ENCODE assay signal across 30 mouse cellular contexts in genomic region chr3:132227622-132228021, GRCm38 (mm10).
A peak's percentile ranks its signal among the peaks of the same experiment; 100 is the strongest.
DNase-seq lines count a peak whose midpoint lies in the region; ATAC-seq and TF ChIP-seq lines count a peak whose summit lies in the region.
"Had no signal": no experiment of that assay in that cellular context is flagged by ENCODE, and none has a peak within 500 bp of the region (broad histone marks: within the 10 kb centered on the region; RNA-seq: fewer than 3 reads in every experiment).

No protein-coding gene starts in this region.

- in situ Hi-C loops in CH12.LX (cut with MboI; ENCODE audit: low pct_ligation_motif_present, low pct_unique_long_range_greater_than_20kb, low sequenced_read_pairs): no loop called here

- no peaks in the 10 kb centered on the region for H3K9me3 ChIP-seq in lung, postnatal 0 days (ENCODE audit: low read length)
- no peaks in the 10 kb centered on the region for H3K9me3 ChIP-seq in CH12.LX (replicated peaks; ENCODE audit: low read length)
- H3K9me3 ChIP-seq: embryonic facial prominence, embryonic 13.5 days; forebrain, embryonic 12.5 days; hindbrain, embryonic 12.5 days; intestine, embryonic 15.5 days; limb, embryonic 12.5 days; megakaryocyte, embryonic 14.5 days; midbrain, embryonic 12.5 days; neural tube, embryonic 15.5 days had no signal

- ATAC-seq in lung, postnatal 0 days: peak; percentile 74
- ATAC-seq in megakaryocyte progenitor cell, adult 5-6 weeks (replicated peaks; ENCODE audit: poor library complexity): peak; percentile 70
- ATAC-seq: forebrain, postnatal 0 days; hindbrain, postnatal 0 days; intestine, embryonic 15.5 days; liver, postnatal 0 days had no signal

- TF ChIP-seq POLR2A in CH12.LX (IDR thresholded peaks at IDR 0.05; ENCODE audit: low read depth, low read length): no peak

- peak; percentile 59 for TF ChIP-seq EP300 in lung, postnatal 0 days (IDR thresholded peaks at IDR 0.05)
- TF ChIP-seq EP300 in CH12.LX (IDR thresholded peaks at IDR 0.05; ENCODE audit: low read length): no peak; the same call in 1 of the 2 replicates

- H3K27me3 ChIP-seq in lung, postnatal 0 days (replicated peaks; ENCODE audit: insufficient read depth, low read length): no peaks in the 10 kb centered on the region
- no peaks in the 10 kb centered on the region for H3K27me3 ChIP-seq in CH12.LX (replicated peaks)
- H3K27me3 ChIP-seq: embryonic facial prominence, embryonic 13.5 days; forebrain, embryonic 12.5 days; hindbrain, embryonic 12.5 days; intestine, embryonic 15.5 days; limb, embryonic 12.5 days; megakaryocyte, embryonic 14.5 days; midbrain, embryonic 12.5 days; neural tube, embryonic 15.5 days had no signal

- no peak for TF ChIP-seq CTCF in lung, postnatal 0 days (IDR thresholded peaks at IDR 0.05)
- TF ChIP-seq CTCF in CH12.LX (conservative IDR thresholded peaks at IDR 0.05 in 1 of 2, IDR thresholded peaks at IDR 0.05 in 1 of 2; ENCODE audit: low read depth in 2 of 2, low read length in 2 of 2): no peak

- no peaks in the 10 kb centered on the region for H3K4me1 ChIP-seq in lung, postnatal 0 days (ENCODE audit: insufficient read depth, low read depth, low read length)
- H3K4me1 ChIP-seq in CH12.LX (ENCODE audit: control insufficient read depth in 1 of 2, insufficient read depth in 2 of 2): peaks cover 0 to 5% of the 10 kb centered on the region in 2 experiments; a peak in 2 of 4 replicates
- H3K4me1 ChIP-seq: embryonic facial prominence, embryonic 13.5 days; forebrain, embryonic 12.5 days; hindbrain, embryonic 12.5 days; intestine, embryonic 15.5 days; limb, embryonic 12.5 days; midbrain, embryonic 12.5 days; neural tube, embryonic 15.5 days had no signal

- H3K9ac ChIP-seq in lung, postnatal 0 days (replicated peaks; ENCODE audit: low read depth): no peak overlapping the region
- H3K9ac ChIP-seq in CH12.LX (ENCODE audit: insufficient read depth, low read depth): no peak overlapping the region
- H3K9ac ChIP-seq: embryonic facial prominence, embryonic 13.5 days; forebrain, embryonic 12.5 days; forebrain, postnatal 0 days; hindbrain, embryonic 12.5 days; intestine, embryonic 15.5 days; limb, embryonic 12.5 days; liver, postnatal 0 days; midbrain, embryonic 12.5 days; neural tube, embryonic 15.5 days had no signal

- no peak for TF ChIP-seq RAD21 in CH12.LX (IDR thresholded peaks at IDR 0.05; ENCODE audit: low read depth, low read length)

- peak; percentile 36 for DNase-seq in lung, postnatal 0 days (ENCODE audit: low spot score)
- no peak for DNase-seq in lung, postnatal 25 days (ENCODE audit: low spot score)
- peak; percentile 59 for DNase-seq in CH12.LX (ENCODE audit: extremely low read depth)
- peak; percentile 17 for DNase-seq in NIH3T3 (ENCODE audit: low read depth)
- no peak for DNase-seq in layer of hippocampus, postnatal 25 days (ENCODE audit: extremely low spot score in 1 of 2, low spot score in 1 of 2)
- DNase-seq in frontal cortex, postnatal 14 days (ENCODE audit: low spot score in 2 of 2): no peak
- DNase-seq: adrenal gland, postnatal 10 days; cerebellum, adult 11 months; cerebellum, adult 9-10 months; cerebellum, postnatal 36 days; embryo, embryonic 11 days; forebrain, postnatal 0 days; gastrocnemius, postnatal 36 days; kidney, adult 2 months; liver, postnatal 0 days; lung, postnatal 10 days; retina, postnatal 1 day; right cerebral cortex, postnatal 14 days; thymus, postnatal 4 days had no signal

- no peaks in the 10 kb centered on the region for H3K36me3 ChIP-seq in lung, postnatal 0 days (ENCODE audit: insufficient read depth, low read length)
- no peaks in the 10 kb centered on the region for H3K36me3 ChIP-seq in CH12.LX (replicated peaks in 1 of 2; ENCODE audit: control insufficient read depth in 1 of 2, insufficient read depth in 1 of 2, low read length in 1 of 2)
- H3K36me3 ChIP-seq: embryonic facial prominence, embryonic 13.5 days; forebrain, embryonic 12.5 days; hindbrain, embryonic 12.5 days; intestine, embryonic 15.5 days; limb, embryonic 12.5 days; midbrain, embryonic 12.5 days; neural tube, embryonic 15.5 days had no signal

- 53% methylated on average over 1 of the region's 1 CpGs for WGBS in lung, postnatal 0 days

- no peak overlapping the region for H3K4me2 ChIP-seq in lung, postnatal 0 days (replicated peaks; ENCODE audit: low read depth, low read length)
- no peak overlapping the region for H3K4me2 ChIP-seq in CH12.LX (ENCODE audit: insufficient read depth, low read depth, poor library complexity, severe bottlenecking)
- H3K4me2 ChIP-seq: embryonic facial prominence, embryonic 13.5 days; forebrain, embryonic 12.5 days; hindbrain, embryonic 12.5 days; intestine, embryonic 15.5 days; limb, embryonic 12.5 days; midbrain, embryonic 12.5 days; neural tube, embryonic 15.5 days had no signal

- H3K27ac ChIP-seq in lung, postnatal 0 days (ENCODE audit: low read length): no peak overlapping the region
- no peak overlapping the region for H3K27ac ChIP-seq in CH12.LX (ENCODE audit: insufficient read depth, low read depth)
- H3K27ac ChIP-seq: embryonic facial prominence, embryonic 13.5 days; forebrain, embryonic 12.5 days; hindbrain, embryonic 12.5 days; hindbrain, postnatal 0 days; intestine, embryonic 15.5 days; kidney, postnatal 0 days; limb, embryonic 12.5 days; midbrain, embryonic 12.5 days; neural tube, embryonic 15.5 days had no signal

- dilution Hi-C loops in CH12.LX (cut with MboI; ENCODE audit: extremely low pct_ligation_motif_present, extremely low pct_unique_long_range_greater_than_20kb, low sequenced_read_pairs): no loop called here

- no peak overlapping the region for H3K4me3 ChIP-seq in lung, postnatal 0 days (ENCODE audit: low read depth, low read length)
- H3K4me3 ChIP-seq in CH12.LX (replicated peaks in 1 of 3; ENCODE audit: low read depth in 2 of 3, low read length in 2 of 3, poor library complexity in 1 of 3): no peak overlapping the region
- H3K4me3 ChIP-seq: embryonic facial prominence, embryonic 13.5 days; forebrain, embryonic 12.5 days; hindbrain, embryonic 12.5 days; intestine, embryonic 15.5 days; limb, embryonic 12.5 days; megakaryocyte, embryonic 14.5 days; midbrain, embryonic 12.5 days; neural tube, embryonic 15.5 days had no signal

- H3K79me2 ChIP-seq in CH12.LX (replicated peaks; ENCODE audit: control insufficient read depth, extremely low read depth, insufficient read depth, poor library complexity, severe bottlenecking): no peaks in the 10 kb centered on the region

TF ChIP-seq in CH12.LX, 34 proteins besides CTCF, POLR2A, EP300 and RAD21:
- no peak for TF ChIP-seq GABPA (IDR thresholded peaks at IDR 0.05; ENCODE audit: insufficient replicate concordance, low read depth, low read length)

Comparison
In these comparisons a context has a peak if more than half of its experiments do, and no peak if none do; other contexts are left out.
1. DNase-seq: peak in lung, postnatal 0 days (single experiment), CH12.LX (single experiment) and NIH3T3 (single experiment); none in lung, postnatal 25 days (single experiment), layer of hippocampus, postnatal 25 days (0 of 2) and frontal cortex, postnatal 14 days (0 of 2).